Mouse (Mus musculus) testis, postnatal 14 days (tissue): ENCODE data around the gene Kif18b.

ENCODE experiments used
- DNase-seq: peaks from one replicate; pipeline ENCODE4 v3.0.0; 2021; ENCODE audit warnings: low spot score

The Kif18b gene

DNA sequence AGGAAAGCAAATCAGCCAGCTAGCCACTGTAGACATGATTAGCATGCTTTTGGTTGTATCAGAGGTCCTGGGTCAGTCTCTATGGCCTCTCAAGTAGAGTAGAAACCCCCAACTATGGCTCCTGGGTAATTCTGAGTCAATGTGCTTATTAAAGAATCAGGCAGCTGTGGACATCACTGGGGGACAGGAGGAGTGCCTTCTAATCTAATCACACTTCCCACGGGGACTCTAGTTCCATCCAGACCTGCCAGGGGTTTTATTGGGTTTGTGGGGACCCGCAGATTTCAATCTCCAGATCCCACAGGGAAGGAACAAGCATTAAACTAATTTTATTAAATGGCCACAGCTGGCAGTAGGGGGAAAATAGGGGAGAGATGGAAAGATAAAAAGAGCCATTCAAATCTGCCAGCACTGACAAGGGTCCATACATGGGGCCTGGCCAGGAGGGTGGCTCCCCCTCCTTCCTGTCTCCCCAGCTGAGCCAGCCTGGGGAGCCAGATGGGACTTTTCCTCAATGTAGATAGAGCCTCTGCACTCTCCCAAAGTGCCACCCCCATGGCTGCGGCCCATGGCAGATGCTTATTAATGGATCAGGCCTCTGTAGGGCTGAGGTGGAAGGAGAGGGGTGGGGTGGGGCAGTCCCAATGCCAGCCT, 12.7 kb upstream of the Kif18b start:
- DNase-seq, result no peak

- DNase-seq, result no peak
Observed at GRCm38 (mm10) chr11:102936272-102936671, 11.3 kb upstream of the Kif18b start.

DNA sequence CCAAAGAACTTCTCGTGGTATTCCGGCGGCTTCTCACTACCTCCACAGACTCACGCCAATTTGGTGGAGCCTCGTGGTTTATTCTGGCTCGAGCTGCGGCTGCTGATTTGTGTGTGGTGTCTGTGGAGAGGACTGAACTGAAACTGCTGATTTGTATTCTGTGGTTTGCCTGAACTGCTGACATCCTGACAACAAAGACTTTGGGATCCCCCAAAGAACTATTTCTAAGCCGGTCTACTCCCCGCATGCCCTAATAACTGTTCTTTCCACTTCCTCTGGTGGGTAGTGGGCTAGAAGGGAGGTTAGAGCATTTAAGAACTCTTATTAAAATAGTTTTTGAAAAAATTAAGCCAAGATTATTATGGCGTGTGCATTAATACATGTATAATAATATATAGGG, 5.7 kb upstream of the Kif18b start:
- DNase-seq, result no peak

GRCm38 (mm10) chr11:102925351-102925717, 410 bp upstream of the Kif18b start:
- DNase-seq, result no peak

DNA sequence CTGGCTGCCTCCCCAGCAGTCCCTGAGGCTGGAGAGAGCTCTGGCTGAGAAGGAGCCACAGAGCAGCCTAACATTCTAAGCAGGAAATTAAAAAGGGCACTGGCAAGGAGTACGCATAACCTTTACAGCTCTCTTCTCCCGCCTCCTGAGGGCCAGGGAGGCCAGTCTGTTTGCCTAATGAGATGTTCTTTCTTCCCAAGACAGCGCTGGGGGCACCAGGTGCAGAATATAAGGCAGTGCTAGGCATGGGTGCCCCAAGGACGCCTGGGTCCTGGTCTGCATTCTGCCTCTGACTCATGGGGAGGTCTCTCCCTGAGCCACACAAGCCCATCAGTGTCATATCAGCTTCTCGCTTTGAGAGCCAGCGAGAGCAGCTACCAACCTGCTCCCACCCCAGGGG, 3.4 kb downstream of the Kif18b start:
- no peak for DNase-seq

GRCm38 (mm10) chr11:102918077-102918476, 6.8 kb downstream of the Kif18b start:
- DNase-seq, result no peak

GRCm38 (mm10) chr11:102915380-102915779, 9.5 kb downstream of the Kif18b start:
- DNase-seq, result no peak

DNA sequence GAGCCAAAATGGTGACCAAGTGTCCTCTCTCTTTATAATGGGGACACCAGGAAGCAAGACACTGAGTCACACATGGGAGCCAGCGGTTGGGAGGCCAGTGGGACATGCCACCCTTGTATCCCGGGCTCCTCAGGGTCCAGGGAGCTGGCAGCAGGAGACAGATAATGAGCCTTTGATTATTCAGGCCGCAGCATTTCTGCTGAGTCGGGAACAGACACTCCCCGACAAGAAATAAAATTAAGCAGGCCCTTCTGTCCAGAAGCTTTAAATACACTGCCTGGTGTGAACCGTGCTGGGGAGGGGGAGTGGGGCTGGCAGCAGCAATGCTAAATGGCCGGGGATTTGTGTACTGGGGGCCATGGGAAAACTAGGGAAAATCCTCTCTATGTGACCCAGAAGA, 13.5 kb downstream of the Kif18b start:
- DNase-seq, result no peak

- no peak for DNase-seq
Observed at GRCm38 (mm10) chr11:102903654-102904053, 21.3 kb downstream of the Kif18b start.

GRCm38 (mm10) chr11:102902107-102902506, 22.8 kb downstream of the Kif18b start:
- no peak for DNase-seq

GRCm38 (mm10) chr11:102901199-102901598, 23.7 kb downstream of the Kif18b start:
- DNase-seq, result no peak

DNA sequence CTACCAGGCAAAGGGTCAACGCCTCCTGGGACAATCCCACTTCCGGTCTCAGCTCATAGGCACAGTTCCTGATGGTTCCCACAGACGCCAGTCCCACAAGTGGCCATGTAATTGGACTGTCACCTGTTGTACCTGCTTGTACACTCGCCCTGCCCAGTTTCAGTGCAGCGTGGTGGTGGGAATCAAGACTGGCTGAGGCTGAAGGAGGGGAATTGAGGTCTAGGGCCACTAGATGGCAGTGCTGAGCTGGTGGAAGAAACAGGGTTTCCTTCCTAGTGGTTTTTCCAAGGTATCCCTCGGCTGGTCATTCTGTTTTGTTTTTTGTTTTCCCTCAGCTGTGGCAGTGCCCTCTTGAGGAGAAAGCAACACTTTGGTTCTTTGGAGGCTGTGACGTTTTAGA, 24.2 kb downstream of the Kif18b start, which contains the start of gene Gfap:
TSS of gene Gfap (minus strand) at position 150 of the 400 bp plus-strand sequence.
- DNase-seq, result peak; percentile 51

DNA sequence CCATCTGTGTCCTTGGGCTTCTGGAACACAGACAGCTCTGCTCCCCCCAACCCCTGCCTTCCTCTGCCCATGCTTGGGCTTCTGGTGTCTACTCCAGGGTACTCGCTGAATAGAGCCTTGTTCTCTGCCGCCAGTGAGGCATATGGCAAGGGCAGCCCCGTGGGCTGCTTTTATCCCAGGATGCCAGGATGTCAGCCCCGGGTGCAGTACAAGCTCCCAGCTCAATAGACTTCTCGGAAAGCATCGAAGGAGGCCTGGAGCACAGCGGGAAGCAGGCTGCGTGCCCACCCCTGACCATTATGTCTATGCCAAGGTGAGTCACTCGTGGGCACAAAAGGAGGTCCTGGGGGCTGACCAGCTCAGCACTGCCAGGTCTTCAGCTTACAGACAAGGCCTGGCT, 26.5 kb downstream of the Kif18b start:
- no peak for DNase-seq

DNA sequence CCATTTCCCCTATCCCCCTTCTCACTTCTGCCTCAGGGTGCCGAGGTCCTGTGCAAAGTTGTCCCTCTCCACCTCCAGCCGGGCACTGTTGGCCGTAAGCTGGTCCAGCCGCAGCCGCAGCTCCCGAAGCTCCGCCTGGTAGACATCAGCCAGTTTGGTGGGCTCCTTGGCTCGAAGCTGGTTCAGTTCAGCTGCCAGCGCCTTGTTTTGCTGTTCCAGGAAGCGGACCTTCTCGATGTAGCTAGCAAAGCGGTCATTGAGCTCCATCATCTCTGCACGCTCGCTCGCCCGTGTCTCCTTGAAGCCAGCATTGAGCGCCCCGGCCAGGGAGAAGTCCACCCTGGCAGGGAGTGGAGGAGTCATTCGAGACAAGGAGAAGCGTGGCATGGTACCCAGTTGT, 28.3 kb downstream of the Kif18b start:
- no peak for DNase-seq

- DNase-seq, result no peak
Observed at GRCm38 (mm10) chr11:102895779-102896178, 29.1 kb downstream of the Kif18b start.

- DNase-seq, result no peak
Observed at GRCm38 (mm10) chr11:102894716-102895115, 30.2 kb downstream of the Kif18b start.

DNA sequence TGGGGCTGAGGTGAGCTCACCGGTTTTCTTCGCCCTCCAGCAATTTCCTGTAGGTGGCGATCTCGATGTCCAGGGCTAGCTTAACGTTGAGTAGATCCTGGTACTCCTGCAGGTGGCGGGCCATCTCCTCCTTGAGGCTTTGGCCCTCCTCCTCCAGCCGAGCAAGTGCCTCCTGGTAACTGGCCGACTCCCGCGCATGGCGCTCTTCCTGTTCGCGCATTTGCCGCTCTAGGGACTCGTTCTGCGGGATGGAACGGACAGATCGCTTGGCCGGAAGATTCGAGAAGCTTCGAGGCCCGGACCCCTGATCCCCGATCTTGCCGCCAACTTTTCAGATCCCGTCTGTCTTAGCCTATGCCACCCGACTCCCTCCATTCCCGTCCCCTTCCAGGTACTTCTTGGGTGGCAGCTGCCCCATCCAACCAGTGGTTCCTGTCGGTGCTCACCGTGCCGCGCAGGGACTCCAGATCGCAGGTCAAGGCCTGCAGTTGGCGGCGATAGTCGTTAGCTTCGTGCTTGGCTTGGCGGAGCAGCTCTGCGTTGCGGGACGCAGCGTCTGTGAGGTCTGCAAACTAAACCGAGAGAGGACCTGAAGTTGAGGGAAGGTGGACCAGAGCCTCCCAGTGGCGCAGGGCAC, 31.8 kb downstream of the Kif18b start:
- peak; percentile 78 for DNase-seq

DNA sequence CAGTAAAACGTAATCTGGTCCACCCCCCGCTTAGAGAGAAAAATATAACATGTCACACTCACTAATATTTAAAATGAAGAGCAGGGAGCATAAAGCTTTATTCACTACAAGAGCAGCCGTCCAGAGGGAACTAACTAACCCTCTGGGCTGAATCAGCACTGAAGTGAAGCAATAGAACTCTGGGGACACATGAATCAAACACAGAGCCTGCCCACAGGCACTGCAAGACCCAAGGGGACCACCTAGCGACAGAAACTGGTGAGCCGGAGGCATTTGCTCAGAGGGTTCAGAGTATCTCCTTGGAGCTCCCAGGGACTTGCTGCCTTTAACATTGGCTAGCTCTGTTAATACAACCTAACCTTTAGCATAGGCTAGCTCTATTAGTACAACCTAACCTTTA, 34.8 kb downstream of the Kif18b start:
- no peak for DNase-seq

GRCm38 (mm10) chr11:102888135-102888534, 36.8 kb downstream of the Kif18b start:
- DNase-seq, result no peak

- no peak for DNase-seq
Observed at GRCm38 (mm10) chr11:102887433-102887832, 37.5 kb downstream of the Kif18b start.

GRCm38 (mm10) chr11:102884616-102885219, 40.2 kb downstream of the Kif18b start, which contains the start of gene Fam187a:
Gene Fam187a (plus strand): TSS chr11:102885169.
- DNase-seq, result no peak

GRCm38 (mm10) chr11:102881314-102882198, 43.4 kb downstream of the Kif18b start:
- DNase-seq, result no peak
